Mouse (Mus musculus) induced T-regulatory cell, adult 2 months (primary cell): ENCODE data around the gene Tpbg.
"Not testable (repeated sequence)": the region's sequence is repeated elsewhere in the genome, so short reads cannot be mapped to it uniquely, and the experiment has no call there.

Experiments used
- DNase-seq: peaks from one replicate; pipeline ENCODE4 v3.0.0-alpha.2; 2012; ENCODE audit warnings: low read depth

Tpbg gene

DNA sequence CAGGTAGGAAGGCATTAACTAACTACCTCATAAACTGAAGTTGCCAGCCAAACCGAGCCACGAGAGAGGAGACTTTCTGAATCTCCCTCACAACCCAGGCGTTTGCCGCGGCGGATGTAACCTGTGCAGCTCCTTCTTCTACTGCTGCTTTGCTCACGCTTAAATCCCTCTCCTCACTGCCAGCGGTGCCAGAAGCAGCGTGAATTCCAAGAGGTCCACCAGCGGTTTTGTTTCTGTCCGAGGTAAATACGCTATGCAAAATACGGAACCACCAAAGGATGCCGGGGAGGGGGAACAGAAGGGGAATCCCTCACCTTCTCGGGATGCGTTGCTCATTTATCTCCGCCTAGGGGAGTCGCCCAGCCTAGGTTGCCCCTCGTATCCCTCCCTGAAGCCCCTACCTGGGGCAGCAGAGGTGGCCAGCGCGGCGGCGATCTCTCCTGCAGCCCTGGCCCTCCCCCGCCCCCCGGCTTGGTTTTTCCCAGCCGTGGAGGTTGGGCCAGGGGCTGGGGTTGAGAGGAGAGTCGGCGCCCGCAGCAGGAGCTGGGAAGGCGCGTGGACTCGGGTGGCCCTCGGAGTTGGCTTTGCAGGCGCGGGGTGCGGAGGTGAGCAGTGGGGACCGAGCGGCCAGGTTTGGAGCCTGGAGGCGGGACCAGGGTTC lies at the start of gene Tpbg:
Gene Tpbg (plus strand): TSS at position 30 of the 661 bp plus-strand sequence.
- peak; percentile 12 for DNase-seq

DNA sequence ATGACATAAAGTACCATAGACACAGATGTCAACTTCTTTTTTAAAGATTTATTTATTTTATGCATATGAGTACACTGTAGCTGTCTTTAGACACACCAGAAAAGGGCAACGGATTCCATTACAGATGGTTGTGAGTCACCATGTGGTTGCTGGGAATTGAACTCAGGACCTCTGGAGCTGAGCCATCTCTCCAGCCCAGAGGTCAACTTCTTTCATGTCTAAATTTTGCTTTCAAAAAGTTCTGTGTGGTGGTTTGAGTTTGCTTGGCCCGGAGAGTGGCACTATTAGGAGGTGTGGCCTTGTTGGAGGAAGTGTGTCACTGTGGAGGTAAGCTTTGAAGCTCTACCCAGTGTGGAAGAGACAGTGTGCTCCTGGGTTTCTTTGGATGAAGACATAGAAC lies 40.2 kb upstream of the Tpbg start:
- DNase-seq, result not testable (repeated sequence)

DNA sequence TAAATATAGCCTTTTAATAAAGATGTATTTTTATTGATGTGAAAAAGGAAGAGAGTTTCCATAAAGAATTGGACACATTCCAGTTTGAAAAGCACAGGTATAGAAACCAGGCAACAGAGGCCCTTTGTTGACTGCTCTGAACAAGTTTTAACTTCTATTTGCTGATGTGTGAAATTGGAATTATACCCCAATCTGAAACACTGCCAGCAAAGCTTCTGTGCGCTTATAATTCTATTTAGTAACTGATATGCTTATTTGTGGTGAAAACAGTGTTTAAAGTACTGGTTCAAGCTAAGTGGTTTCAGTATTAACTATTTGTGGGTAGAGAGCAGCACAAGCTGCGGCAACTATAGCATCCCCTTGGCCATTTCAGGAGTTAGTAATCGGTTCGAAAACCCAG lies 39.6 kb upstream of the Tpbg start:
- no peak for DNase-seq

DNA sequence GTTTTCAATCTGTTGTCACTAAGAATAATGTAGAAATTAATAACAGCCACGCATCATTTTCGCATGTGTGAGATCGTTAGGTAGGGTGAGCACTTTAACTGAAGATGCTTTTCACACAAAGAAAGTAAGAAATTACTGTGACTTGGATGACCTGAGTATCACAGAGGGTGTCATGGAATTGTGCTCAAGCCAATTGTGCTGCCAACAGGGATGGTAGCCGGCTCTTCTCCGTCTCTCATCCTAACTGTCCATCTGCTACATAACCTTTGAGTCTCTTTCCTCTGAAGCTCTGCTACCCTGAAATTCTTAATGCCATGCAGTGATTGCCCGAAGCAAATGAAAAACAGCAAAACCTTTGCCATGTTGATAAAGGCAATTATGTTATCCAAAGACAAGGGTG lies 35.8 kb upstream of the Tpbg start:
- no peak for DNase-seq

DNA sequence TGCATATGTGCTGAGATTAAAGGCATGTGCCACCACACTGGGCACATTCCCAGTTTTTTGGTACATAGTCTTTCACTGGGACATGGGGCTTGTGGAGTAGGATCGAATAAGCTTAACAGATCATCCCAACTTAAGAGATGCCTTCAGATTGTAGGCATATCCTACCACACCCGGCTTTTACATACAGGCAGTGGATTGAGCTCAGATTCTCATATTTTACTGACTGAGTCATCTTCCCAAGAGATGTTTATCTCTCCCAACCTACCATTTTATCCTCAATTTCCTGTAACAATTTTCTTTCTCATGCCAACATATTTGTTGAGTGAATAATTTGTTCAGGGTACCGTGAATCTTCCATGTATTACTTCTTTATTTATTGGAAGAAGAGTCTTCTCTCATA lies 32.9 kb upstream of the Tpbg start:
- DNase-seq, result no peak

DNA sequence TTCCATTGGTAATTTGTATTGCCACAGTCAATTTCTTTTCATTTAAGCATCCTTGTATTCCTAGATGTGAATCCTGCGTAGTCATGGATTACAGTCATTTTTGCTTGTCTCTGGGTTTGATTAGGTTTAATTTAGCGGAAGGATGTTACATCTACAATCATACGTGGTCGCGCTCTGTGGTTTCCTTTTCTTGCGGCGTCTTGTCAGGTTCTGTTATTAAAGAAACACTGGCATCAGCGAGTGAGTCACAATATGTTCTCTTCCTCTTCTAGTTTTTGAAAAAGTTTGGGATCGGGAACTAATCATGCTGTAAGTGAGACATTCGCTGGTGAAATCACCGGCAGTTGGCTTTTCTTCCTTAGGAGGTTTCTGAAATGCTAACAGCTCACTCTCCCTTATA lies 21.4 kb upstream of the Tpbg start:
- peak; percentile 1 for DNase-seq

DNA sequence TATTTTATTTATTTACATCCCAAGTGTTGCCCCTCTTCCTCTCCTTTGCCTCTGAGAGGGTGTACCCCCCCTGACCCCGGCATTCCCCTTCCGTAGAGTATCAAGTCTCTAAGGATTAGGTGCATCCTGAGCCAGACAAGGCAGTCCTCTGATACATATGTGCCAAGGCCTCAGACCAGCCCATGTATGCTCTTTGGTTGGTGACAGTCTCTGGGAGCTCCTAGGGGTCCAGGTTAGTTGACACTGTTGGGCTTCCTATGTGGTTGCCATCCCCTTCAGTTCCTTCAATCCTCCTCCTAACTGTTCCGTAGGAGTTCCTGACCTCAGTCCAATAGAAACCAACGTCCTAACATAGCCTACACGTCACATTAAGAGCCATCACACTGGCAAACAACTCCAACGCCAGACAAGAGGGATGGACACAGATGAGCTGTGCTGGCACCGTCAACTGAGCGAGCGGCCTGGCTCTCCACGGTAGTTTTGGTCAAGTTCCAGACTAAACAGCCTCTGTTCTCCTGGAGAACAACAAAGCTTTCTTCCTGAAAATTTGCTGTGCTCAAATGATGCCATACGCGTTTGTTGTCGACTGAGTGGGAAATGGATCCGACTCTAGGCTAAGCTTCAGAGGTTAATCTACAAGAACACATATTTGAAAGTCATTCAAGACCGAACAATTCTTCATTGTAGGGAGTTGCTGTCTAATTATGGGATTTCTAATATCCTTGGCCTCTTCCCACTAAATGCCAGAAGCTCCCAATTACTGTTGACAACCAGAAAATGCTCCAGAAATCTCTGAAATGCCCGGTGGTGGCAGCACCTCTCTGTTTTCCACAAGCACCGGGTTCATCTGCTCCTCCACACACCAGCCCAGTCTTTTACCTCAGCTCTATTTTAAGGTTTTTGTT lies 6.4 kb upstream of the Tpbg start:
- DNase-seq, result no peak

DNA sequence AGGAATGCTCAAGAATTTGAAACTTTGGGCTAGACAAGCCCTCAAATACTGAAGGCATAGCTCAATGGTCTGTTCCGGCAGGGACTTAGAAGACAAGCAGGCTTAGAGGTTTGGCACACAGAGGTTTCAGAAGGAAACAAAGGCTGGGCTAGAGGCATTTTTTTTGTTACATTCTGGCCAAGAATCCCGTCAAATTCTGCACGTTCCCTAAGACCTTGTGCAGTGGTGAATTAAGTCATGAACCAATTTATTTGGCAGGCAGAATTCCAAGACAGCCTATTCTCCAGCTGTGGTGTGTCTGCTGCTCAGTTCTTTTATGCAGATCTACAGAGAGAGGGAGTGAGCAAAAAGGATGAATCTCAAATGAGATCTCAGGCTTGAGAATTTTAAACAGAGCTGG lies 2.6 kb upstream of the Tpbg start:
- DNase-seq, result no peak

DNA sequence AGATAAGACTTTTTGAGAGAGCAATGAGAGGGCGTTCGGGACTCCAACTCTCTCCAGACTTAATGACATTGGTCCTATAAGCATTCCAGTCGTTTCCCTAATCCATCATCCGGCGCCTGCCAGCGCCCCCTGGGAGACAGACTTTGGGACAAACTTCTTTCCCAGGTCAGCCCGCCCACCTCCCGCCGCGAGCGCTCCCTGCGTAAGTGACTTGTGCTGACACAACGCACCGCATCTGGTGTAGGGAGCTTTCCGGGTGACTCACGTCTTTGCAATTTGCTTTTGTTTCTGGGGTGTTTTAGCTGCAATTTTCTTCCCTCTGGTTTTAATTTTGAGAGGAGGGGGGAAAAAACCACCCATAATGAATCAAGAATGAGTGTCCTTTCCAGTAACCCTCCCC lies 289 bp upstream of the Tpbg start:
- peak; percentile 1 for DNase-seq

DNA sequence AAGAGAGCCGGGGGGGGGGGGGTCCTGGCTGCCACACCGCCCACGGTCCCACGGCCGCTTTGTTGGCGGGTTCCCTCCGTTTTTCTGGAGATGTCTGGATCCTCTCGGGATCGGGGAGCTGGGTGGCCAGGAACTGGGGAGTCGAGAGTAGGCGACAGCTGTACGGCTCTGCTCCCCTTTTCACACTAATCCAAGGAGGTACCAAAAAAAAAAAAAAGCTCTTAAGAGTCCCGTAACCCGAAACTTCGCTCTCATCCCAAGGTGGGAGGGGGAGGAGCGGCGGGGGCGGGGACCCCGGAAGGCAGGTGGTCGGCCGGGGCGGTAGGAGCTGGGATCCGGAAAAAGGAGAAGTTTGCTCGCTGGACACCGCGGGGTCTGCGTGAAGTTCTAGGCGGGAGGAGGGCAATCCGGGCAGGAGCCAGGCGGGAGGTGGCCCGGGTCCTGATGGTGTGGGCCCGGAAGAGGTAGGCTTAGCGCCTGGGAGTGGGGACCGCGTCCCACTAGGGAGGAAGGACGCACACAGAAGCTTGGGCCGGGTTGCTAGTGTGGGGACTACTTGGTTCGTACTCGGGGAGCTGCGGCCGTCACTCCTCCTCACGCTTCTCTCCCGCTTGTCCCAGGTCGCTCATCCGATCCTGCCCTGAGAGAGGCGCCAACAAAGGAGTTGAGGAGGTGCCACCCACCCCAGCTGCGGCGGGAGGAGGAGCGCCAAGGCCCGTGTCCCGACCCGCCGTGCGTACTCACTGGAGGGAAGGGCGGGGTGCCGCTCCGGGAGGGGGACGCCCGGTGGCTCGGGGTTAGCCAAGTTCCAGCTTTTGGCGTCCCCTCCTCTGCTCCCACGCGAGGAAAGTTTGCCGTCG lies 1.1 kb downstream of the Tpbg start:
- DNase-seq, result peak; percentile 2

DNA sequence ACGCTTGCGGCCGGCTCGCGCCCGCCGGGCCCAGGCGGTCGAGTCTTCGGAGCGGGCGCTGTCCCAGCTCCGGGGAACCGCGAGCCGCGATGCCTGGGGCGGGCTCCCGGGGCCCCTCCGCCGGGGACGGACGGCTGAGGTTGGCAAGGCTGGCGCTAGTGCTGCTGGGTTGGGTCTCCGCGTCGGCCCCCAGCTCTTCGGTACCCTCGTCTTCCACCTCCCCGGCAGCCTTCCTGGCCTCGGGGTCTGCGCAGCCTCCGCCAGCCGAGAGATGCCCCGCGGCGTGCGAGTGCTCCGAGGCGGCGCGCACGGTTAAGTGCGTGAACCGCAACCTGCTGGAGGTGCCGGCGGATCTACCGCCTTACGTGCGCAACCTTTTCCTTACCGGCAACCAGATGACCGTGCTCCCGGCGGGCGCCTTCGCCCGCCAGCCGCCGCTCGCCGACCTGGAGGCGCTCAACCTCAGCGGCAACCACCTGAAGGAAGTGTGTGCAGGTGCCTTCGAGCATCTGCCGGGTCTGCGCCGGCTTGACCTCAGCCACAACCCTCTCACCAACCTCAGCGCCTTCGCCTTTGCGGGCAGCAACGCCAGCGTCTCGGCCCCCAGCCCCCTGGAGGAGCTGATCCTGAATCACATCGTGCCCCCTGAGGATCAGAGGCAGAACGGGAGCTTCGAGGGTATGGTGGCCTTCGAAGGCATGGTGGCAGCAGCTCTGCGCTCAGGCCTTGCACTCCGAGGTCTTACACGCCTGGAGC lies 1.9 kb downstream of the Tpbg start:
- peak; percentile 5 for DNase-seq

DNA sequence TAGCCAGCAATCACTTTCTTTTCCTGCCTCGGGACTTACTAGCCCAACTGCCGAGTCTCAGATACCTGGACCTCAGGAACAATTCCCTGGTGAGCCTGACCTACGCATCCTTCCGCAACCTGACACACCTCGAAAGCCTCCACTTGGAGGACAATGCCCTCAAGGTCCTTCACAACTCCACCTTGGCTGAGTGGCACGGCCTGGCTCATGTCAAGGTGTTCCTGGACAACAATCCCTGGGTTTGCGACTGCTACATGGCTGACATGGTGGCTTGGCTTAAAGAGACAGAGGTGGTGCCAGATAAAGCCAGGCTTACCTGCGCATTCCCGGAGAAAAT lies 2.4 kb downstream of the Tpbg start:
- no peak for DNase-seq

DNA sequence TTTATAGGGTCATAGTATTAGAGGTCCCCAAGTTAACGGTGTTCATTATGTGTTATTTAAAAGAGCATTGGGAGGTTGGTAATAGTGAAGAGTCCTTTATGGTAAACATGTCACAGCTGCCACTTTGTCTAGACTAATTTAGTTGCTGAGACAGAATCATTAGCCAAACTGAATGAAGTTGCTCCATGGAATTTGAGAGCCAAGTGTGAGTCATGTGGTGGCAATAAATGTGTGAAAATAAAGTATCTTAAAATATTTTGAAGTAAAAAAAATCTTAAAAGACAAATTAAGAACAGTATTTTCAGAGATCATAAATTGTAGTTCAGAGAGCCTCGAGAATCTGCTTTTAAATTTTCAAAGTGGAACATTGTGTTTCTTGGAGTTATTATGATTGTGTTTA lies 4.0 kb downstream of the Tpbg start:
- no peak for DNase-seq

DNA sequence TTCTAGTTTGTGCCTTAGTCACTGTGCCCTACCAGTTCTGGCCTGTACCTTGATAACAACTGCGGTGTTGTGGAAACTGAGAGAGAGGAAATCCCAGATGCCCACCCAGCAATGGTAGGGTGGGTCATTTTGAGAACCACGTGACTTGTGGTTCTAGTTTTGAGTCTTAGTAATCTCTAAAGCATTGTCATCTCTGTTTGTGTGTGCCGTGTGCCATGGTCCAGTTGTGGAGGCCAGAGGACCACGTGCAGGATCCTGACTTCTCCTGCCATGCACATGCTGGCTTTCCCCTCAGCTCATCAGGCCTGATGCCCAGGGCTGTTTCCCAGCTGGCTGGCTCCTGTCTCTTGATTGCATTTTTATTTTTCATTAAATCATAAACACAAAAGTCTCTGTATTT lies 12.6 kb downstream of the Tpbg start:
- no peak for DNase-seq

DNA sequence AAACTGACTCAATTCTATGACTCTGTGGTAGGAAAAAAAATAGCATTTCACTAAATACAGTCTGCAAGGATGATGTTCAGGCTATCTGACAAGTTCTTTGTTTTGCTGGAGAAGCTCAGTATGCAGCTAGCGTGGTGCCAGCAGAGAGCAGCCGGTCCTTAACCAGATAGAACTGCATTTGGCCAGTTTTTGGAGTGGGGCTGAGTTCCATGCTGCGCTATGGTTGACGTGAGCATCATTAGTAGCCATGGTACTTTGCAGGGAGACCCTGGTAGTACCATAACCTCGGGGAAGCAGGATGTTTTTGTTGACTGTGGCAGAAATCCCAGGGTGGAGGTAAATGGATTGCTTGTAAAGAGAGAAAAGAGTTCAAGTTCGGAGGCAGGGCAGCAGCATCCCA lies 14.3 kb downstream of the Tpbg start:
- no peak for DNase-seq

DNA sequence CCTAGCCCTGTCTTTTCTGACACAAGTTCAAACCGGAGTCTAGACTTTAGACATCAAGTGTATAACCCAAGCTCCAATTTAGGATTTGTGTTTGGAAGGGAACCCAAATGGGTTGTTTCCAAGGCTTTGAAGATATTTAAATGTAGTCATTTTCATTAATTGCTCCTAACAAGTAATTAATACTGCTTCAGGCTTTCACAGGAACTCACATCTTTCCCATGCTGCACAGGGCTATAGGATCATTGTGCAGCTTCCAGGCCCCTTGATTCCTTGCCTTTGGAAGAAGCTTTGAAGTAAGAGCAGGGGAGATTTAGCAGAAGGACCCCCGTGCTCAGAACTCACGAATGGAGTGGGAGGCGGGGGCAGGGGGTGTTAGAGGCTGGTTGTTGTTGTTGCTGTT lies 18.9 kb downstream of the Tpbg start:
- DNase-seq, result no peak

DNA sequence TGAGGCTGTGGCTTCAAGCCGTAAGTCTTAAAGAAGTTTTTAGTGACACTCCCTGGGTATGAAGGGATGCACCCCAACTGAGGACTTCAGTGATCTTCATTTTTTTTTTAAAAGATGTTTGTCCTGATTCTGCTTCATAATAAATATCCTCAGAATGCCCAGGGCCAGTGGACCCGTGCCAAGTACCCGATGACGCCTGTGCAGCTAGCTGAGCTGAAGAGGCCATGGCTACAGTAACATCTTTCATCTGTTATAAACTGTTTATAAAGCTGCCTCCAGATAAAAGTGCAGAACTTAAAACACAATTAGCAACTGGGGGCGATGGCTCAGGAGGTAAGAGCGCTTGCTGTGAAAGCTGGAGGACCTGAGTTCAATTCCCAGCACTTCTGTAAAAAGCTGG lies 20.4 kb downstream of the Tpbg start:
- DNase-seq, result no peak

DNA sequence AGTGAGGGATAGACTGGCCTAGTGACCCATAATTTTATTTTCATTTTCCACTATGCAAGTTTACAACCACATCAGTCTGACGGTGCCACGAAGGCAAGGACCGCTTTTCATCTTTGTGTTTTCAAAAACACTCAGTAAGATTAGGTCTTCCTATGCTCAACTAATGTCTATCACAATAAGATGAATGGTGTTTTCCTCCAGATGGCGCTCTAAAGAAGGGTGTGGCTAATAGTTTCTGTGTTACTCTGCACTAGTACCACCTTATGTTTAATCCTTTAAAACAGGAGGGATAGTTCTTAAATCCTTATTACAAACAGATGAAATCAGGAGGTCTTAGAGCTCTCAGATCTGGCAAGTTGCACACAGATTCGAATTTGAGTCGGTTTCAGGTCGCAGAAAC lies 30.7 kb downstream of the Tpbg start:
- DNase-seq, result peak; percentile 1

DNA sequence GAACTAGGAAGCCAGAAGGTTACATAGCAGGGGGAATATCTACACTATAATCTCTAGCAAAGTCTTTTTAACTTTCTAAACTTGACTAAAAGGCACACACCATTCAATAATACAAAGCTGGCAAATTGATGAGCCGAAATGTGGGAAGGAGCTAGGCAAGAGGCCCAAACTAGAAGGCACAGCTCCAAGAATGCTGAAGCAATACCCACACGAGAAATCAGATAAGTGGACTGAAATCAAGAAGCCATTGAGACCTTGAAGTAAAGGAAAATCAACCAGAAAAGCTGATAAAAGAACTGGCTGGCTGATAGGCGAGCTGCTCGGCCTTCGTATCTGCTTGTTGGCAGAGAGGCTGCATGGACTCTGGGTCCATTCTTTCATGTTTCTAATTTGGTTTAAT lies 51.5 kb downstream of the Tpbg start:
- no peak for DNase-seq
